Mouse (Mus musculus): ENCODE data around the gene Adgre5. TPM values are rescaled to one million over a fixed set of nuclear protein-coding genes. Genes with fewer than 3 reads are reported as not detected.

The Adgre5 gene
- polyA plus RNA-seq, 1 experiment from 2014 or later = 46.1 TPM

- H3K9me3 ChIP-seq = no peaks in the 10 kb centered on the region
- H3K9ac ChIP-seq = no peak overlapping the region
- no peak overlapping the region for H3K4me3 ChIP-seq
- no peak overlapping the region for H3K27ac ChIP-seq
- WGBS = 80% methylated on average over 17 of the region's 17 CpGs
- H3K4me1 ChIP-seq = peaks cover 34% of the 10 kb centered on the region
- no peak for ATAC-seq (ENCODE audit: insufficient number of reproducible peaks, low FRiP score, low TSS enrichment, low read depth)
- peaks cover 22% of the 10 kb centered on the region for H3K36me3 ChIP-seq
- H3K4me2 ChIP-seq = no peak overlapping the region
- no peaks in the 10 kb centered on the region for H3K27me3 ChIP-seq
Observed at GRCm38 (mm10) chr8:83695351-83696106, 45.6 kb downstream of the Adgre5 start.

DNA sequence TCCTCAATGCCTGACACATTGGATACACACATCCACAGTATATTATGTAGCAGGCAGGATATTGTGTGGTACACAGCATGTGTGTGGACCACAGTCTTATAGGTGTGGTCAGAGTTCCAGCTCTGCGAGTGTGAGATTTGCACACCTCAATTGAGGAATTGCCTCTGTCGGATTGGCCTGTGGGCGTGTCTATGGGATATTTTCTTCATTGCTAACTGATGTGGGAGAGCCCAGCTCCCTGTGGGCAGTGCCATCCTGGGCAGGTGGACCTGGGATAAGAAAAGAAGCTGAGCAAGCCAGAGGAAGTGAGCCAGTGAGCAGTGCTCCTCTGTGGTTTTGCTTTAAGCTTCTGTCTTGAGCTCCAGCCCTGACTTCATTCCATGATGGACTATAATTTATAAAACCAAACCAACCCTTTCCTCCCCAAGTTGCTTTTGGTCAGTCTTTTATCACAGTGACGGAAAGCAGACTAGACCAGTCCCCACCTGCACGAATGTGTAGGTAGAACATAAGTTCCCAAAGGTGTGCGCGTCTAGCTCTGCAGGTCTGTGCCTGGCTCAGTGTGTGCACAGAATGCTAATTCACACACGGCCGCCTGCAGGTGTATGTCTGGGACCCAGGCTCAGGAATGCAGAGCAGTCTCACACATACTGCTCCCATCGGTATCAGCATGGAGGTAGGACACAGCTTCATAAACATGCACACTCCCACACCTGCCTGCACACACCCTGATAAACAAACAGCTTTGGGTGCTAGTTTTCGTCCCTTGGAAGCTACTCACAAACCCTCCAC is 46.6 kb downstream of the Adgre5 start:
- Histone ChIP-seq H3K4me2 (no peak overlapping the region), H3K27me3 (no peaks in the 10 kb centered on the region), H3K27ac (no peak overlapping the region), H3K9me3 (no peaks in the 10 kb centered on the region), H3K36me3 (peaks cover 27% of the 10 kb centered on the region), H3K9ac (no peak overlapping the region), H3K4me1 (peaks cover 30% of the 10 kb centered on the region), H3K4me3 (no peak overlapping the region)
- no peak for ATAC-seq (ENCODE audit: insufficient number of reproducible peaks, low FRiP score, low TSS enrichment, low read depth)
- WGBS = 75% methylated on average over 11 of the region's 11 CpGs

GRCm38 (mm10) chr8:83693609-83694236 is 47.4 kb downstream of the Adgre5 start:
- ATAC-seq (ENCODE audit: insufficient number of reproducible peaks, low FRiP score, low TSS enrichment, low read depth) = no peak
- Histone ChIP-seq H3K4me1 (peaks cover 24% of the 10 kb centered on the region), H3K9ac (no peak overlapping the region), H3K4me2 (no peak overlapping the region), H3K27me3 (no peaks in the 10 kb centered on the region), H3K36me3 (peaks cover 31% of the 10 kb centered on the region), H3K4me3 (no peak overlapping the region), H3K9me3 (no peaks in the 10 kb centered on the region), H3K27ac (no peak overlapping the region)
- 79% methylated on average over 10 of the region's 10 CpGs for WGBS

DNA sequence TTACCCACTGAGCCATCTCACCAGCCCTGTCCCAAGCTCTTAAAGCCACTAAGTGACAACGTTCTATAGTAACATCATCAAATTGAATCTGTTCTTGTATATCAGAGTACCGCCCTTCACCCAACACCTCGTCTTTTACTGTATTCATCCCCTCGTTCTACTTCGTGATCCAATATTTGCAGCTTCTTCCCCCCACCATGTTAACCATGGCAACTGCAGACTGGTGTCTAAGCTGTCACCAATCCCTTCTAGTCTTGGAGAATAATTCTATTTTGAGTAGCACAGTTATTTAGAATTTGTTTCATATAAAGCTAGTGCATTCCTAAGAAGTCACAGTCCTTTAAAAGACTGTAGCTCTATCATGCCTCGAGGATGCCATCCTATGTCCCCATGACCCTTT is 51.9 kb downstream of the Adgre5 start:
- H3K27ac ChIP-seq = no peak overlapping the region
- H3K36me3 ChIP-seq = peaks cover 63% of the 10 kb centered on the region
- no peak for ATAC-seq (ENCODE audit: insufficient number of reproducible peaks, low FRiP score, low TSS enrichment, low read depth)
- no peak overlapping the region for H3K4me2 ChIP-seq
- no peaks in the 10 kb centered on the region for H3K9me3 ChIP-seq
- WGBS = 87% methylated on average over 6 of the region's 6 CpGs
- H3K27me3 ChIP-seq = no peaks in the 10 kb centered on the region
- no peak overlapping the region for H3K4me3 ChIP-seq
- no peaks in the 10 kb centered on the region; the same call in 1 of the 2 replicates for H3K4me1 ChIP-seq
- H3K9ac ChIP-seq = no peak overlapping the region

- Histone ChIP-seq H3K9me3 (no peaks in the 10 kb centered on the region), H3K4me1 (peaks cover 13% of the 10 kb centered on the region), H3K4me3 (no peak overlapping the region), H3K4me2 (no peak overlapping the region), H3K27ac (no peak overlapping the region), H3K9ac (no peak overlapping the region), H3K36me3 (peaks cover 61% of the 10 kb centered on the region), H3K27me3 (no peaks in the 10 kb centered on the region)
- ATAC-seq (ENCODE audit: insufficient number of reproducible peaks, low FRiP score, low TSS enrichment, low read depth) = no peak
- 95% methylated on average over 9 of the region's 9 CpGs for WGBS
Observed at GRCm38 (mm10) chr8:83684517-83684916, 56.6 kb downstream of the Adgre5 start.

DNA sequence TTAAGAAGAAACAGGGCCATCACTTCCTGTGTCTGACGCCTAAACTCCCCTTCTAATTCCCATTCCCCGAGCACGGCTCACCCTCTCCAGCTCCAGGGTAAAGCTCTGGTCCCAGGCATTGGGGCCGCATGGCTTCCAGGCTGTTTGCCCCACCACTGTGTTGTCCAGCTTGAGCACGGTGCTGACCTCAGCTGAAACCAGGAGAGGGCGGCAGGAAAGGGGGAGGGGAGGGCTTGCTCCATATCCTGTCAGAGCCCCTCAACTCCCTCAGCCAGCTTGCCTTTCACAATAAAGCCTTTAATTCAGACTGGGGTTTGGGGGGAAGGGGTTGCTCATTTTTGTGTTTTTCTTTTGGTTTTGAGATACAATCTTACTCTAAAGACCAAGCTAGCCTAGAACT is 60.0 kb downstream of the Adgre5 start:
- Histone ChIP-seq H3K4me3 (no peak overlapping the region), H3K9ac (no peak overlapping the region)

GRCm38 (mm10) chr8:83680603-83681002 is 60.5 kb downstream of the Adgre5 start:
- no peak for ATAC-seq (ENCODE audit: insufficient number of reproducible peaks, low FRiP score, low TSS enrichment, low read depth)
- H3K36me3 ChIP-seq = peaks cover 69% of the 10 kb centered on the region
- no peak overlapping the region for H3K4me3 ChIP-seq
- H3K4me1 ChIP-seq = peaks cover 13% of the 10 kb centered on the region
- no peaks in the 10 kb centered on the region for H3K9me3 ChIP-seq
- no peaks in the 10 kb centered on the region for H3K27me3 ChIP-seq
- no peak overlapping the region for H3K4me2 ChIP-seq
- no peak overlapping the region for H3K9ac ChIP-seq
- peak overlapping the region; percentile 77 for H3K27ac ChIP-seq
- 50% methylated on average over 5 of the region's 5 CpGs for WGBS

More for the DNA sequence above, 60.0 kb downstream of the Adgre5 start:
- H3K4me2 ChIP-seq = no peak overlapping the region
- H3K4me1 ChIP-seq = peaks cover 13% of the 10 kb centered on the region
- H3K27ac ChIP-seq = peak overlapping the region; percentile 77
- 14% methylated on average over 6 of the region's 6 CpGs for WGBS
- H3K36me3 ChIP-seq = peaks cover 70% of the 10 kb centered on the region
- no peaks in the 10 kb centered on the region for H3K9me3 ChIP-seq
- no peaks in the 10 kb centered on the region for H3K27me3 ChIP-seq
- ATAC-seq (ENCODE audit: insufficient number of reproducible peaks, low FRiP score, low TSS enrichment, low read depth) = no peak

- Histone ChIP-seq H3K9ac (no peak overlapping the region), H3K27ac (no peak overlapping the region), H3K9me3 (no peaks in the 10 kb centered on the region), H3K27me3 (no peaks in the 10 kb centered on the region), H3K36me3 (peaks cover 64% of the 10 kb centered on the region), H3K4me1 (peaks cover 13% of the 10 kb centered on the region), H3K4me3 (no peak overlapping the region), H3K4me2 (no peak overlapping the region)
- 80% methylated on average over 12 of the region's 12 CpGs for WGBS
- no peak for ATAC-seq (ENCODE audit: insufficient number of reproducible peaks, low FRiP score, low TSS enrichment, low read depth)
Observed at GRCm38 (mm10) chr8:83679866-83680265, 61.3 kb downstream of the Adgre5 start.

DNA sequence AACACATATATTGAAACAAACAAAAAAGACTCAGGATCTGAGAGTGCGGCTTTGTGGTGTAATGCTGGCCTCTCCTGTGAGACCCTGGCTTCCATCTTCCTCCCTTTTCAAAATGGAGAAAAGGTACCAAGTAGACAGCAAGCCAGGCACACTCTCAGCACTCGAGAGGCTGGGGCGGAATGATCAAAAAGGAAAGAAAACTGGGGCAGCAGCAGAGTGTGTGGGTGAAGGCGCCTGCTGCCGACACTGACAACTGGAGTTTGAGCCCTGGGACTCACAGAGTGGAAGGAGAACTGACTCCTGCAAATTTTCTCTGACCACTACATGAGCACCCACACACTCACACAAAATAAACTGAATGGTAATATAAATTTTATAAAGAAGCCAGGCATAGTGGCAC is 66.6 kb downstream of the Adgre5 start:
- H3K27me3 ChIP-seq = no peaks in the 10 kb centered on the region
- H3K4me3 ChIP-seq = no peak overlapping the region
- H3K4me2 ChIP-seq = no peak overlapping the region
- WGBS = 82% methylated on average over 5 of the region's 5 CpGs
- no peak overlapping the region for H3K9ac ChIP-seq
- H3K27ac ChIP-seq = no peak overlapping the region
- no peak for ATAC-seq (ENCODE audit: insufficient number of reproducible peaks, low FRiP score, low TSS enrichment, low read depth)
- H3K4me1 ChIP-seq = no peaks in the 10 kb centered on the region
- H3K36me3 ChIP-seq = peaks cover 79% of the 10 kb centered on the region
- no peaks in the 10 kb centered on the region for H3K9me3 ChIP-seq

Small RNAs within 50 kb of the gene (microRNA-seq; reads per million reads assigned to microRNA genes)
- not detected for gene Mir1668

Other genes starting within 250 kb of the Adgre5 start
- gene Olfr370, start 205.5 kb downstream of the Adgre5 start, polyA plus RNA-seq (2015; fragmentation: Nextera tagmentation; extraction: Ambion mirVana) = not detected in 2 replicates
- 253 and 288 TPM in 2 replicates for gene Ndufb7, start 174.7 kb downstream of the Adgre5 start, polyA plus RNA-seq (2015; fragmentation: Nextera tagmentation; extraction: Ambion mirVana)
- 544 and 583 TPM in 2 replicates for gene Tecr, start 133.4 kb downstream of the Adgre5 start, polyA plus RNA-seq (2015; fragmentation: Nextera tagmentation; extraction: Ambion mirVana)
- gene Dnajb1, start 133.1 kb downstream of the Adgre5 start, polyA plus RNA-seq (2015; fragmentation: Nextera tagmentation; extraction: Ambion mirVana) = 78.5 and 79.1 TPM in 2 replicates
- gene Gipc1, start 88.6 kb downstream of the Adgre5 start, polyA plus RNA-seq (2015; fragmentation: Nextera tagmentation; extraction: Ambion mirVana) = 182 and 187 TPM in 2 replicates
- 0.95 and 1.1 TPM in 2 replicates for gene Ptger1, start 74.6 kb downstream of the Adgre5 start, polyA plus RNA-seq (2015; fragmentation: Nextera tagmentation; extraction: Ambion mirVana)
- gene Pkn1, start 42.1 kb downstream of the Adgre5 start, polyA plus RNA-seq (2015; fragmentation: Nextera tagmentation; extraction: Ambion mirVana) = 19.6 and 20.0 TPM in 2 replicates
- gene Ddx39, start 26.1 kb downstream of the Adgre5 start, polyA plus RNA-seq (2015; fragmentation: Nextera tagmentation; extraction: Ambion mirVana) = 126 and 127 TPM in 2 replicates
- 17.2 and 23.5 TPM in 2 replicates for gene Adgrl1, start 158.8 kb upstream of the Adgre5 start, polyA plus RNA-seq (2015; fragmentation: Nextera tagmentation; extraction: Ambion mirVana)
- 0.35 and 0.37 TPM in 2 replicates for gene Gm10644, start 213.9 kb upstream of the Adgre5 start, polyA plus RNA-seq (2015; fragmentation: Nextera tagmentation; extraction: Ambion mirVana)
- gene Asf1b, start 214.2 kb upstream of the Adgre5 start, polyA plus RNA-seq (2015; fragmentation: Nextera tagmentation; extraction: Ambion mirVana) = 55.8 and 62.5 TPM in 2 replicates
- 171 and 227 TPM in 2 replicates for gene Prkaca, start 231.7 kb upstream of the Adgre5 start, polyA plus RNA-seq (2015; fragmentation: Nextera tagmentation; extraction: Ambion mirVana)